Mouse (Mus musculus) brain, embryonic 14.5 days (tissue): ENCODE measurements around the gene Hcfc2.

ENCODE experiments used
- CTCF ChIP-seq: fragments of 200-500 bp; IDR thresholded peaks from 2 replicates; pipeline ENCODE4 v1.5.1; 2012; ENCODE audit warnings: inconsistent platforms, mild to moderate bottlenecking, moderate library complexity, borderline replicate concordance; ENCODE audit not compliant: insufficient read depth, insufficient read length; ENCODE audit errors: extremely low read depth
- POLR2A ChIP-seq: fragments of 200-500 bp; IDR thresholded peaks from 2 replicates; pipeline ENCODE4 v1.6.1; 2012; ENCODE audit warnings: mild to moderate bottlenecking, inconsistent platforms, borderline replicate concordance; ENCODE audit not compliant: poor library complexity, insufficient read depth, insufficient read length, severe bottlenecking; ENCODE audit errors: extremely low read depth

GRCm38 (mm10) chr10:82761037-82761811 lies 65.3 kb downstream of the Hcfc2 start:
- TF ChIP-seq CTCF (no peak), POLR2A (no peak)
